Mouse (Mus musculus): ENCODE results near the gene Frs2.

DNA sequence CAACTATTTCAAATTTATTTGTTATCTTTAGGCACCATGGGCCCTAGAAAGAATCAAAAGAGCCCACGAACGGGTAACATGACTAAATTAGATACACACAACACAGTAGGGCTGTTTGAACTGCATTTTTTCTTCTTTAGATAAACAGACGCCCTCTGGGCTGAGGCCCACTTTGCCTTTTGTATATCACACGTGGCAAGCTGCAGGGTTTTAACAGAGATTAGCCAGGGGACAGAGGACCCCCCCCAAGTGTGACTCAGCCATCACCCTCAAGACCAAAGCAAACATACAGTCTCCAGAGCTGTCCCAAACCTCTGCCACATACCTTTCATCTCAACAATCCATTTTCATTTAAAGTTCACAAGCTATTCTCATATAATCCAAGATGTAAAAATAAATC lies 42.1 kb downstream of the Frs2 start:
- TF ChIP-seq CTCF (IDR thresholded peaks at IDR 0.05; ENCODE audit: borderline replicate concordance, control insufficient read depth, extremely low read depth, insufficient read depth, low read length, poor library complexity): no peak
- no peak for TF ChIP-seq POLR2A (IDR thresholded peaks at IDR 0.05; ENCODE audit: control insufficient read depth, extremely low read depth, insufficient read depth, low read length, poor library complexity)
